Mouse (Mus musculus): ENCODE data around the gene Gm42674.

Gm42674 gene

GRCm38 (mm10) chr3:90649832-90650231 is 48.1 kb downstream of the Gm42674 start:
- in situ Hi-C loops (cut with MboI; ENCODE audit: unreplicated experiment in 2 of 2), result loop anchor here (5.0 to 25.0 kb wide), 7 partner anchors 63 to 1113 kb away; partner anchors contain the start of gene Tpm3 (in 1 of the 2)

DNA sequence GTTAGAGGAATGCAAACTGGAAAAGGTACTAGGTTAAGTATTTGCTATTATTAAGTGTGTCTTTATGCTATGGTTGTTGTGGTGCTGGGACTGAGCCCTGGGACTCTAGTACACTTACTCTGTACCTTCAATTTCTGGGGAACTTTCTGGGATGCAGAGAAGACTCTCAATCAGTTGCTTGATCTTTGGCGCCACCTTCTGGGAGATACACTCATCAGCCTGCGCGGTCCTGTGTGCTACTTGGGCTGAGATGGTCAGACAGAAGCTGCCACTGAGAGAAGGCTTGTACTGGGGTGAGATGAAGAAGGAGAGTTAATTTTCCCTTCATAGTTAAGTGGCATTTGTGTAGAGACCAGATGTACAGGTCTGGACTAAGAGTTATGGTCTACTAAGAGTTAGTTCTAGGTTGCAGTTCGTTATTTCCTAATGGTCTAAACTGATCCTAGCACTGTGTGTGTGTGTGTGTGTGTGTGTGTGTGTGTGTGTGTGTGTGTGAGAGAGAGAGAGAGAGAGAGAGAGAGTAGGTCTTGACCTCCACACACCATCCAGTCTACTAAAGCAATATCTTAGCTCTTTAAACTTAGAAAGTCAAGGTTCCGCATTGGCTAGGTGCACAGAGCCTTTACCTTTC is 51.3 kb downstream of the Gm42674 start:
- in situ Hi-C loops (cut with MboI; ENCODE audit: unreplicated experiment in 2 of 2), result loop anchor here (5.0 to 25.0 kb wide), 2 partner anchors 231 to 1116 kb away; no protein-coding TSS in a partner anchor

DNA sequence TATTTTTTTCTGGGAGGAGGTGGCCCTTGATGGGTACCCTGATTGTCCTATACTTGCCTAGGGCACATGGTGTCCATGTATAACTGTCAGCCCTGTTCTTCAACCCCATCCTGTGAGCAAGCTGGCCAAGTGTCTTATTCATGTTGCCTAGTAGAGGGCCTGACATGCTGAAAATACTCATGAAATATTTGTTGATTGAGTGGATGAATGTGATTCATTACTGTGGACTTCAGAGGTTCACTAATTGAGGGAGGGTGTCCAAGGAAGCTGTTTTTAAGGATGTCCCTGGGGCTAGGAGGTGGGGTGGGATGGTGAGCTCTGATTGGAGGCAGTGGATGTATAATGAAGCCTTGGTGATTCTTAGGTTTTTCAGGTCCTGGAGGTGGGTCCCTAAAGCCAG is 52.0 kb downstream of the Gm42674 start, which contains the start of gene S100a7a:
TSS of gene S100a7a (plus strand) at position 301 of the 400 bp plus-strand sequence.
- in situ Hi-C loops (cut with MboI; ENCODE audit: unreplicated experiment in 2 of 2), result loop anchor here (5.0 to 25.0 kb wide), 2 partner anchors 231 to 1116 kb away; no protein-coding TSS in a partner anchor

Measured in v-Abl transformed pro-B cells (cell line).